Mouse (Mus musculus) myocyte (in vitro differentiated cells): ENCODE data around the gene Srl.

ENCODE experiments used
- CEBPB ChIP-seq: IDR thresholded peaks from 2 replicates; pipeline ENCODE4 v1.6.1; 2011; ENCODE audit warnings: mild to moderate bottlenecking, moderate library complexity; ENCODE audit not compliant: poor library complexity, insufficient read depth, severe bottlenecking
- MYOD1 ChIP-seq, 3 experiments: IDR thresholded peaks; one replicate each; pipeline ENCODE4 v1.6.1; 2011; ENCODE audit warnings: control low read depth in 2 of 3, low read depth in 2 of 3, mild to moderate bottlenecking in 2 of 3, moderate library complexity in 1 of 3; ENCODE audit not compliant: insufficient read length in 2 of 3, control insufficient read depth in 1 of 3
- MYOG ChIP-seq, 3 experiments: IDR thresholded peaks; one replicate each; pipeline ENCODE4 v1.6.1; 2011; ENCODE audit warnings: control low read depth in 2 of 3, low read depth in 2 of 3, mild to moderate bottlenecking in 2 of 3; ENCODE audit not compliant: insufficient read length in 2 of 3, control insufficient read depth in 1 of 3, insufficient read depth in 1 of 3
- POLR2A ChIP-seq: IDR thresholded peaks from one replicate; pipeline ENCODE4 v1.6.1; 2011; ENCODE audit warnings: low read depth, mild to moderate bottlenecking, control low read depth, moderate library complexity; ENCODE audit not compliant: insufficient read length
- POLR2AphosphoS2 ChIP-seq: IDR thresholded peaks from one replicate; pipeline ENCODE4 v1.6.1; 2011; ENCODE audit warnings: low read depth, control low read depth; ENCODE audit not compliant: insufficient read length

GRCm38 (mm10) chr16:4472687-4473086, 68.9 kb downstream of the Srl start:
- TF ChIP-seq MYOG (IDR thresholded peaks at IDR 0.05; ENCODE audit: control insufficient read depth in 1 of 3, insufficient read depth in 1 of 3, insufficient read length in 2 of 3, low read depth in 2 of 3) (no peak), POLR2A (no peak), MYOD1 (IDR thresholded peaks at IDR 0.05; ENCODE audit: control insufficient read depth in 1 of 3, insufficient read length in 2 of 3, low read depth in 2 of 3) (no peak), POLR2AphosphoS2 (no peak), CEBPB (no peak)
